Mouse (Mus musculus): ENCODE results near the gene Zfp850.
"Not testable (repeated sequence)": the region's sequence is repeated elsewhere in the genome, so short reads cannot be mapped to it uniquely, and the experiment has no call there.

Gene Zfp850

GRCm38 (mm10) chr7:28013549-28014444 lies at the start of gene Zfp850:
Gene Zfp850, minus strand, starts transcription at chr7:28014115.
- peak; percentile 85 for DNase-seq

GRCm38 (mm10) chr7:28059972-28060371 lies 46.1 kb upstream of the Zfp850 start:
- no peak for DNase-seq

GRCm38 (mm10) chr7:28053046-28053930 lies 39.4 kb upstream of the Zfp850 start:
- DNase-seq, result peak; percentile 42

- DNase-seq, result no peak
Observed at GRCm38 (mm10) chr7:28050584-28050983, 36.7 kb upstream of the Zfp850 start.

GRCm38 (mm10) chr7:28049476-28050409 lies 35.8 kb upstream of the Zfp850 start, which contains the start of gene Psmc4:
Gene Psmc4, minus strand, starts transcription at chr7:28050101.
- peak; percentile 99 for DNase-seq

GRCm38 (mm10) chr7:28044524-28044923 lies 30.6 kb upstream of the Zfp850 start:
- no peak for DNase-seq

GRCm38 (mm10) chr7:28014445-28014810 lies 513 bp upstream of the Zfp850 start:
- DNase-seq, result no peak

GRCm38 (mm10) chr7:28010271-28010670 lies 3.6 kb downstream of the Zfp850 start:
- no peak for DNase-seq

GRCm38 (mm10) chr7:27982197-27982596 lies 31.7 kb downstream of the Zfp850 start:
- DNase-seq, result no peak

- DNase-seq, result peak; percentile 80
Observed at GRCm38 (mm10) chr7:27978683-27979528, 35.0 kb downstream of the Zfp850 start, which contains the start of gene Zfp780b. Gene Zfp780b, minus strand, starts transcription at chr7:27979171.

GRCm38 (mm10) chr7:27949451-27949850 lies 64.5 kb downstream of the Zfp850 start:
- not testable (repeated sequence) for DNase-seq

GRCm38 (mm10) chr7:27941869-27942268 lies 72.0 kb downstream of the Zfp850 start:
- peak; percentile 38 for DNase-seq

Data from lung, postnatal 36 days (tissue).